Mouse (Mus musculus): ENCODE results near the gene Ctnnd2. TPM values are rescaled to one million over a fixed set of nuclear protein-coding genes. Genes with fewer than 3 reads are reported as not detected.

Ctnnd2 gene
- polyA plus RNA-seq, 1 experiment, result 0.81 TPM

DNA sequence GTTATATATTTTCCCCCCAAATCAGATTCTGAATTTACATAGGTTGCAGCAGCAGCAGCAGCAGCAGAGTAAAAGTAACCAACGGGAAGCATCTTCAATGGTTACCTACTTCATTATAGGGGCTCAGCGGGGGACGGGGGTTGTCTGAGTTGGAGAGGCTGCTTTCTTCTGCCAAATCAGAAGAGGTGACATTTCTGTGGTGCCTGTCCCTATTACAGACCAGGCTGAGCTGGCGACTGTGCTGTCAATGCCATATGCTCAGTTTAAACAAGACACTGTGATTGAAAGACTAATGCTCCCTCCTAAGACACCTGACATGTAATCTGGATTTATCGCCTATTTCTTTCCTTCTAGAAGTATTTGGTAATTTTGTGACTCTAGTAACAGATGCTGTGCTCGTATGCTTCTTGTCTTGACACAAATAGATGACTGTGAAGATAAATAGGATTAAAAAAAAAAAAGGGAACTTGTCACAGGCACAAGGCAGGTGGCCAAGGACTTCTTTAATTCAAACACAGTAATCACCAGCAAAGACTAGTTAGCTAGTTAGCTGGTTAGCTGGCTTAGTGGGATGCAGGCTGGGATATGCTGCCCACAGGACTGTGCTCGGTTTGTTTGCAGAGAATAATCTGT, 475.4 kb downstream of the Ctnnd2 start:
- no peak for DNase-seq (ENCODE audit: low read depth)

DNA sequence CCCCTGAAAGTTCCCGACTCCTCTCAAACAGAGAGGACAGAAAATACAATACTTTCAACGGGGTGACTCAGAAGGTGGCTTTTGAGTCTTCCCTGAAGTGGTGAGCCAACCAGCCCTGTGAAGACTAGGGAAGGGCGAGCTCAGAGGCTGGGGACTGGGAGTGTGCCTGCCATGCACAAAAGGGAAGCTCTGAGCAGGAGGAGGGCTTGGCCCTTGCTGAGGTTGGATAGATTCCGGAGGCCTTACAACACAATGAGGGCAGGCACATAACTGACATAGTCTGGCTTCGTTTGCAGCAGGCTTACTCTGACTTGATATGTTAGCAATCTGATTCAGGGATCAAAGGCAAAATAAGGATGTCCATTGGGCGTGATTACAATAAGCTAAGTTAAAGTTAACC, 477.6 kb downstream of the Ctnnd2 start:
- no peak for DNase-seq (ENCODE audit: low read depth)

GRCm38 (mm10) chr15:30655433-30655832, 483.0 kb downstream of the Ctnnd2 start:
- no peak for DNase-seq (ENCODE audit: low read depth)

- DNase-seq (ENCODE audit: low read depth), result no peak
These were observed 485.2 kb downstream of the Ctnnd2 start for GRCm38 (mm10) chr15:30657588-30657987.

DNA sequence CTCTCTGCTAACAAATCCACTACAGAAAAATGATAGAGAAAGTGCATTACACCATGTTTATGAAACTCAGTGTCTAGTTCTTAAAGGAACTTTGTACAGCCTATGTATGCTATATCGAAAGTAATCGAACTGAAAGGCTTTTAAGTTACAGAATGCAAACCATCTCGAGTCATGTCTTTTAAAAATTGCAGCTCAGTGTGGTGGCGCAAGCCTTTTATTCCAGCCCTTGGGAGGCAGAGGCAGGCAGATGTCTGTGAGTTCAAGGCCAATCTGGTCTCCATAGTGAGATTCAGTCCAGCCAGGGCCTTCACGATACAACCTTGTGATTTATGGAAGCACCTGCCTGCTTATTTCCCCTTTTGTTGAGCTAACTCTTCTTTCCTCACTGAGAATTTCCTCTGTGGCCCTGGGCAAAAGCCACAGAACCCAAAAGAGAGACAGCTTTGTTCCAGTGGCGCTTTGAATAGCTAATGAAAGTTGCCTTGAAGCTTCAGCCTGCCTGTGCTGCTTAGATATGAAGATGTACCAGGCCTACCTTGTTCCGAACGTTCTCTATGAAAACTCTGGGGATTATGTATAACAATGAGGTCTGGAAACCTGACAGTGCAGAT, 488.3 kb downstream of the Ctnnd2 start:
- DNase-seq (ENCODE audit: low read depth), result no peak

GRCm38 (mm10) chr15:30661689-30662422, 489.5 kb downstream of the Ctnnd2 start:
- DNase-seq (ENCODE audit: low read depth), result no peak

DNA sequence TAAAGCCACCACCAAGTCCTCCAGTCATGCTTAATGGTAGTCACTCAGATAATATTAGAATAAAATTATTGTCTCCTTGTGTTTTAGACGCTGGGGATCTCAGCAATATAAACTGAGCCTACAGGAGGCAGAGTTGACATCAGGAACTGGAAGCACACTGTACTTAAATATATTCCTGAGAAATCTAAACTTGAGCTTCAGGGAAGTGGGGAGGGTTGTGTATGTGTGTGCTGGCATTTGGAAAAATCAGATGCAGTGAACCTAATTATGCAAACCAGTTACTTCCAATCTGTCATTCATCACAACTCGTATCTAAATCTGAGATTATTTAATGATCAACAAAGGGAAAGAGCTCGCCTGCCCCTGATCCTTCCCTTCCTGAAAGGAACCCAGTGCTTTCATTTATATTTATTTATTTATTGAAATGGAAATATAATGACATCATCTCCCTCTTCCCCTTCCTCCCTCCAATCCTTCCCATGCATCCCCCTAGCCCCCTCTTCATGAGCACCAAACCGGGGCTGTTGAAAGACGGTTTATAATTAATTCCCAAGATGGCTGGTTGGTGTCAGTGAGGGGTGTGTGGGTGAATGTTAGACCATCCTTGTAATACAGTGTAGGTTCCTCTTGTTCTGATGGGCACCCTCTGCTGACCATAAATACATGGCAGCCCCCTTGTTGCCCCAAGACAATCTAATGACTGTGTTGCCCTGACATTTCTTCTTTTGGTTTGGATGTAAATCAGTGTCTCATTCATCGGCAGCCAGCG, 495.6 kb downstream of the Ctnnd2 start:
- DNase-seq (ENCODE audit: low read depth), result no peak

- DNase-seq (ENCODE audit: low read depth), result no peak
These were observed 509.5 kb downstream of the Ctnnd2 start for GRCm38 (mm10) chr15:30681939-30682338.

DNA sequence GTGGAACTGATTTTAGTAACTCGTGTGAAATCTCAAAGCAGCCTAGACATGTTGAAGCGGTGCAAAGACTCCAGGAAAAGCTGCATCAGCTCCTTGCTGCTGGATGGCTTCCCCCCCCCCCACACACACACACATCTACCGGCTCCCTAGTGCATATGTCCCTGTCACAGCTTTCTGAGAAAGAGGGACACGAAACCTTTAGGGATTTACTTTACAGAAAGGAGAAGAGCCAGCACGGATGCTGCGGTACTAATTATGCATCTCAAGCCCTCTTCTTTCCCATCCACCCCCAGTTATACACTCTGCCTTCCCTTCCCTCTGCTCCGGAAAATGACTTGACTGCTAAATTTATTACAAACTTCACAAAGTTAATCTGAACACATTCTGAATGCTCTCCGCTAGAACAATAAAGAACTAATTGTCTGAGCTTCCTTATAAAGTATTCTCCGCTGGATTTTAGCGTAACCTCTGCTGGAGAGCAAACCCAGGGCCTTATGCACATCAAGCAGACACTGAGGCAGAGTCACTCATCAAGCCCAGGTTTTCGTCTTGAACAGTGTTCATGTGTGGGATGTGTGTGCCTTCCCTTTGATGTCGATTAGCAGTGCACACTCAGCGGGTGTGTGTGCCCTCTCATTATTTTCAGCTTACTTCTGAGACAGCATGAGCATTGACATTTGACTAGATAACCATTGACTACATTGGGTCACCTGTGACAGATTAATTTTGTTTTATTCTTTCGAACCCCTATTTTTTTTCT, 510.1 kb downstream of the Ctnnd2 start:
- no peak for DNase-seq (ENCODE audit: low read depth)

GRCm38 (mm10) chr15:30686206-30687101, 514.1 kb downstream of the Ctnnd2 start:
- DNase-seq (ENCODE audit: low read depth), result no peak

DNA sequence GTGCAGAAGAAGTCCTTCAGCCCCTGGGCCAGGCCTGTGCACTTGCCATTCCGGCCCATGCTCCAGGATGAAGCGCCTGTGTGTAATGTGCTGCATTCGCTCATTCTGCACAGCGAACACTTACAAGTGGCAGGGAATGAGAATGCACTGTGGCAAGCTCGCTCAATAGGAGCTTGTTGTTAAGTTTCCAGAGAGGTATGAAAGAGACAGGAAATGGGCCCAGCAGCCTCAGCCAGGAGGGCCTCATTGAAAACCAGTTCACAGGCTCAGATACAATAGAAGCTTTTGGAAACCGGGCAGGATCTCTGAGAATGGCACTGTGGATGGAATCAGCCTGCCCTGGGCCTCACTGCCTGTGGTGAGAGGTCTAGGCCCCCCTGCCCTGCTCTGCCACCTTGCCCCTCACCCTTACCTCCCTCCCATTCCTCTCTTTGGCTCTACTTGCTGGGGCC, 521.4 kb downstream of the Ctnnd2 start:
- no peak for DNase-seq (ENCODE audit: low read depth)

- no peak for DNase-seq (ENCODE audit: low read depth)
These were observed 521.9 kb downstream of the Ctnnd2 start for GRCm38 (mm10) chr15:30694286-30694685.

- DNase-seq (ENCODE audit: low read depth), result no peak
These were observed 523.5 kb downstream of the Ctnnd2 start for GRCm38 (mm10) chr15:30695859-30696258.

- DNase-seq (ENCODE audit: low read depth), result no peak
These were observed 525.0 kb downstream of the Ctnnd2 start for GRCm38 (mm10) chr15:30697356-30697755.

- no peak for DNase-seq (ENCODE audit: low read depth)
These were observed 528.4 kb downstream of the Ctnnd2 start for GRCm38 (mm10) chr15:30700762-30701161.

GRCm38 (mm10) chr15:30701592-30701991, 529.2 kb downstream of the Ctnnd2 start:
- no peak for DNase-seq (ENCODE audit: low read depth)

GRCm38 (mm10) chr15:30709026-30709753, 536.8 kb downstream of the Ctnnd2 start:
- no peak for DNase-seq (ENCODE audit: low read depth)

DNA sequence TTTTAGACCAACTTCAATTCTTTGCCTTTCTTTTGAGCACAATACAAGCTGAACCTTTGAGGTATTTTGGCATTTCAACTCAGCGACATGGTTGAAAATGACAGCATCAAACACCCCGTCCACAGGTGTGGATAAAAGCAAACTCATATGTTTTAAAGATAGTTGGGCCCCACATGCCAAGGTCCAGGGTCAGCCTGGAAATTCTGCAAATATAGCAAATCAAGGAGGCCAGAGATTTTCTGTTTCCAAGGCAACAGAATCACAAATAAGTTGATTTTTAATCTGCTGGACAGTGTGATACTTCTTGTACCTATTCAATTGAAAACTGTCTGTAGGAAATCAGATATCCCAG, 537.3 kb downstream of the Ctnnd2 start:
- no peak for DNase-seq (ENCODE audit: low read depth)

GRCm38 (mm10) chr15:30714823-30715222, 542.4 kb downstream of the Ctnnd2 start:
- no peak for DNase-seq (ENCODE audit: low read depth)

- DNase-seq (ENCODE audit: low read depth), result no peak
These were observed 546.4 kb downstream of the Ctnnd2 start for GRCm38 (mm10) chr15:30718811-30719210.
